Mouse (Mus musculus) common myeloid progenitor, adult 5-6 weeks (primary cell): ENCODE measurements at regions not wholly inside any gene's neighbourhood (a gene's known extent, or its start where the extent isn't known, plus 50 kb on each side); places are given as distances from the start of the nearest gene placed in this dataset.

Experiments used
- ATAC-seq: replicated peaks from 2 replicates; pipeline ENCODE4 v1.8.0; 2016; ENCODE audit warnings: low read depth, mild to moderate bottlenecking, moderate TSS enrichment, inconsistent platforms; ENCODE audit not compliant: poor library complexity, severe bottlenecking

GRCm38 (mm10) chr1:184425694-184426093 is 306.7 kb downstream of the Hlx start:
- no peak for ATAC-seq

GRCm38 (mm10) chr1:184424035-184424434 is 308.4 kb downstream of the Hlx start:
- ATAC-seq = no peak

GRCm38 (mm10) chr1:184412596-184412995 is 319.8 kb downstream of the Hlx start:
- ATAC-seq = no peak

GRCm38 (mm10) chr1:184411066-184411465 is 321.4 kb downstream of the Hlx start:
- no peak for ATAC-seq

- ATAC-seq = no peak
Measured at GRCm38 (mm10) chr1:184409986-184410385, 322.4 kb downstream of the Hlx start.

- 0 out of 2 replicates have a peak, but pooled peaks have one; percentile 29 for ATAC-seq
Measured at GRCm38 (mm10) chr1:184402985-184403384, 329.4 kb downstream of the Hlx start.

GRCm38 (mm10) chr1:184395215-184395614 is 337.2 kb downstream of the Hlx start:
- ATAC-seq = peak; percentile 77

GRCm38 (mm10) chr1:184394559-184395194 is 337.7 kb downstream of the Hlx start:
- no peak for ATAC-seq

- no peak for ATAC-seq
Measured at GRCm38 (mm10) chr1:184384088-184384823, 348.2 kb downstream of the Hlx start.

GRCm38 (mm10) chr1:184378665-184379064 is 344.6 kb upstream of the 1700056E22Rik start:
- ATAC-seq = 0 out of 2 replicates have a peak, but pooled peaks have one; percentile 15

GRCm38 (mm10) chr1:184365026-184365425 is 330.9 kb upstream of the 1700056E22Rik start:
- ATAC-seq = no peak

GRCm38 (mm10) chr1:184358226-184358568 is 324.1 kb upstream of the 1700056E22Rik start:
- no peak for ATAC-seq

- ATAC-seq = peak; percentile 62
Measured at GRCm38 (mm10) chr1:184357474-184358225, 323.5 kb upstream of the 1700056E22Rik start.

- ATAC-seq = no peak
Measured at GRCm38 (mm10) chr1:184353832-184354449, 319.8 kb upstream of the 1700056E22Rik start.

- ATAC-seq = peak; percentile 94
Measured at GRCm38 (mm10) chr1:184351760-184352159, 317.7 kb upstream of the 1700056E22Rik start.

- ATAC-seq = no peak
Measured at GRCm38 (mm10) chr1:184344829-184345228, 310.7 kb upstream of the 1700056E22Rik start.

- ATAC-seq = no peak
Measured at GRCm38 (mm10) chr1:184335952-184336351, 301.9 kb upstream of the 1700056E22Rik start.

GRCm38 (mm10) chr1:184335281-184335680 is 301.2 kb upstream of the 1700056E22Rik start:
- no peak for ATAC-seq

- no peak for ATAC-seq
Measured at GRCm38 (mm10) chr1:184334818-184335217, 300.7 kb upstream of the 1700056E22Rik start.

GRCm38 (mm10) chr1:184333086-184333485 is 299.0 kb upstream of the 1700056E22Rik start:
- no peak for ATAC-seq
